Comparison of ENCODE assay signal across 17 mouse cellular contexts in genomic region chr1:135847611-135848351, GRCm38 (mm10). TPM values are rescaled to one million over a fixed set of nuclear protein-coding genes. Genes with fewer than 3 reads are reported as not detected.
DNase-seq lines count a peak whose midpoint lies in the region; ATAC-seq lines count a peak whose summit lies in the region.
"Had no signal": no experiment of that assay in that cellular context is flagged by ENCODE, and none has a peak within 500 bp of the region (broad histone marks: within the 10 kb centered on the region; RNA-seq: fewer than 3 reads in every experiment).

No protein-coding gene starts in this region.

- H3K9me3 ChIP-seq in midbrain, embryonic 10.5 days (replicated peaks), result no peaks in the 10 kb centered on the region
- H3K9me3 ChIP-seq in midbrain, embryonic 15.5 days, result no peaks in the 10 kb centered on the region
- H3K9me3 ChIP-seq in heart, embryonic 16.5 days (replicated peaks; ENCODE audit: control insufficient read depth, low read length), result no peaks in the 10 kb centered on the region
- H3K9me3 ChIP-seq in kidney, embryonic 16.5 days (ENCODE audit: low read length), result no peaks in the 10 kb centered on the region
- H3K9me3 ChIP-seq: hindbrain, embryonic 15.5 days; intestine, embryonic 15.5 days; midbrain, embryonic 13.5 days; neural tube, embryonic 15.5 days; stomach, embryonic 15.5 days had no signal

- no peak overlapping the region for H3K4me3 ChIP-seq in midbrain, embryonic 10.5 days
- no peak overlapping the region for H3K4me3 ChIP-seq in midbrain, embryonic 15.5 days
- no peak overlapping the region for H3K4me3 ChIP-seq in heart, embryonic 16.5 days (ENCODE audit: low read length)
- H3K4me3 ChIP-seq in kidney, embryonic 16.5 days (ENCODE audit: low read length), result no peak overlapping the region
- H3K4me3 ChIP-seq: hindbrain, embryonic 15.5 days; intestine, embryonic 15.5 days; midbrain, embryonic 13.5 days; neural tube, embryonic 15.5 days; stomach, embryonic 15.5 days had no signal

- H3K4me1 ChIP-seq in midbrain, embryonic 10.5 days, result peaks cover 38% of the 10 kb centered on the region
- H3K4me1 ChIP-seq in midbrain, embryonic 15.5 days, result peaks cover 8% of the 10 kb centered on the region; the same call in 1 of the 2 replicates
- peaks cover 80% of the 10 kb centered on the region for H3K4me1 ChIP-seq in heart, embryonic 16.5 days (ENCODE audit: control insufficient read depth, insufficient read depth, low read length)
- H3K4me1 ChIP-seq in kidney, embryonic 16.5 days (ENCODE audit: insufficient read depth, low read length), result no peaks in the 10 kb centered on the region

- H3K9ac ChIP-seq in midbrain, embryonic 15.5 days, result no peak overlapping the region
- H3K9ac ChIP-seq in heart, embryonic 16.5 days (ENCODE audit: low read length), result no peak overlapping the region
- no peak overlapping the region for H3K9ac ChIP-seq in kidney, embryonic 16.5 days (replicated peaks; ENCODE audit: low read length)
- H3K9ac ChIP-seq: hindbrain, embryonic 15.5 days; intestine, embryonic 15.5 days; midbrain, embryonic 13.5 days; neural tube, embryonic 15.5 days; stomach, embryonic 15.5 days had no signal

- H3K27ac ChIP-seq in midbrain, embryonic 10.5 days (replicated peaks), result peak overlapping the region; percentile 9; the same call in 1 of the 2 replicates
- no peak overlapping the region for H3K27ac ChIP-seq in midbrain, embryonic 15.5 days
- H3K27ac ChIP-seq in heart, embryonic 16.5 days (ENCODE audit: low read length), result peak overlapping the region; percentile 36
- H3K27ac ChIP-seq in kidney, embryonic 16.5 days (ENCODE audit: low read length), result no peak overlapping the region
- H3K27ac ChIP-seq: hindbrain, embryonic 15.5 days; intestine, embryonic 15.5 days; midbrain, embryonic 13.5 days; neural tube, embryonic 15.5 days; stomach, embryonic 15.5 days had no signal

- H3K27me3 ChIP-seq in midbrain, embryonic 10.5 days (ENCODE audit: low read depth, poor library complexity, severe bottlenecking), result 0 out of 2 replicates have a peak, but pooled peaks cover 3% of the 10 kb centered on the region
- no peaks in the 10 kb centered on the region for H3K27me3 ChIP-seq in midbrain, embryonic 15.5 days (replicated peaks)
- H3K27me3 ChIP-seq in heart, embryonic 16.5 days (ENCODE audit: control insufficient read depth, insufficient read depth, low read length), result no peaks in the 10 kb centered on the region
- H3K27me3 ChIP-seq in kidney, embryonic 16.5 days (ENCODE audit: insufficient read depth, low read length), result no peaks in the 10 kb centered on the region
- H3K27me3 ChIP-seq: hindbrain, embryonic 15.5 days; intestine, embryonic 15.5 days; midbrain, embryonic 13.5 days; neural tube, embryonic 15.5 days; stomach, embryonic 15.5 days had no signal

- H3K36me3 ChIP-seq in midbrain, embryonic 10.5 days, result no peaks in the 10 kb centered on the region
- H3K36me3 ChIP-seq in midbrain, embryonic 15.5 days (replicated peaks), result no peaks in the 10 kb centered on the region
- H3K36me3 ChIP-seq in heart, embryonic 16.5 days (ENCODE audit: control insufficient read depth, insufficient read depth), result peaks cover 53% of the 10 kb centered on the region
- H3K36me3 ChIP-seq in kidney, embryonic 16.5 days (ENCODE audit: insufficient read depth, low read length), result no peaks in the 10 kb centered on the region
- H3K36me3 ChIP-seq: hindbrain, embryonic 15.5 days; intestine, embryonic 15.5 days; midbrain, embryonic 13.5 days; neural tube, embryonic 15.5 days; stomach, embryonic 15.5 days had no signal

- ATAC-seq in midbrain, embryonic 15.5 days (replicated peaks), result no peak
- ATAC-seq in heart, embryonic 16.5 days (replicated peaks; ENCODE audit: extremely low read depth, insufficient read depth, low FRiP score), result 0 out of 2 replicates have a peak, but pooled peaks have one; percentile 8
- ATAC-seq in kidney, embryonic 16.5 days (ENCODE audit: low FRiP score, low TSS enrichment), result no peak
- ATAC-seq: forebrain, embryonic 16.5 days; midbrain, embryonic 13.5 days had no signal

- H3K4me2 ChIP-seq in midbrain, embryonic 15.5 days, result no peak overlapping the region
- no peak overlapping the region for H3K4me2 ChIP-seq in heart, embryonic 16.5 days (ENCODE audit: low read depth, low read length)
- no peak overlapping the region for H3K4me2 ChIP-seq in kidney, embryonic 16.5 days (replicated peaks; ENCODE audit: low read depth, low read length)
- H3K4me2 ChIP-seq: hindbrain, embryonic 15.5 days; intestine, embryonic 15.5 days; liver, embryonic 11.5 days; midbrain, embryonic 13.5 days; neural tube, embryonic 15.5 days; stomach, embryonic 15.5 days had no signal

- DNase-seq in cerebellum, postnatal 14 days, result peak; percentile 10 to 37
- no peak for DNase-seq in cerebellum, adult 18-20 months
- DNase-seq in midbrain, embryonic 10.5 days (ENCODE audit: low spot score), result no peak
- DNase-seq in skeletal muscle tissue, adult 2 months (ENCODE audit: low read depth, low spot score), result peak; percentile 24
- no peak for DNase-seq in kidney, postnatal 10 days
- DNase-seq: cerebellum, adult 2 months; right cerebral cortex, postnatal 25 days had no signal

- 88% methylated on average over 17 of the region's 17 CpGs for WGBS in midbrain, embryonic 10.5 days
- WGBS in midbrain, embryonic 15.5 days, result 90% methylated on average over 17 of the region's 17 CpGs
- 56% methylated on average over 17 of the region's 17 CpGs for WGBS in heart, embryonic 16.5 days
- 77% methylated on average over 17 of the region's 17 CpGs for WGBS in kidney, embryonic 16.5 days

RNA-seq across cellular contexts. Expression of gene Tnnt2, which starts 11.6 kb away (rescaled TPM):
- 0.70 and 0.74 TPM in 2 replicates for polyA plus RNA-seq in midbrain, embryonic 10.5 days (2016; fragmentation: Nextera tagmentation; extraction: Ambion mirVana)
- 0.71 and 13.1 TPM in 2 replicates for polyA plus RNA-seq in midbrain, embryonic 15.5 days (2015; fragmentation: Nextera tagmentation; extraction: Ambion mirVana)
- polyA plus RNA-seq in heart, embryonic 16.5 days (2015; fragmentation: Nextera tagmentation; extraction: Ambion mirVana), result 9,605 and 10,628 TPM in 2 replicates
- 9.4 and 37.2 TPM in 2 replicates for polyA plus RNA-seq in kidney, embryonic 16.5 days (2015; fragmentation: Nextera tagmentation; extraction: Ambion mirVana)

RNA-seq across cellular contexts. Expression of gene Lad1, which starts 29.4 kb away (rescaled TPM):
- 0.15 and 0.59 TPM in 2 replicates for polyA plus RNA-seq in midbrain, embryonic 10.5 days (2016; fragmentation: Nextera tagmentation; extraction: Ambion mirVana)
- polyA plus RNA-seq in midbrain, embryonic 15.5 days (2015; fragmentation: Nextera tagmentation; extraction: Ambion mirVana), result 0.69 and 1.4 TPM in 2 replicates
- polyA plus RNA-seq in heart, embryonic 16.5 days (2015; fragmentation: Nextera tagmentation; extraction: Ambion mirVana), result 5.9 TPM in 2 replicates
- polyA plus RNA-seq in kidney, embryonic 16.5 days (2015; fragmentation: Nextera tagmentation; extraction: Ambion mirVana), result 29.1 and 30.8 TPM in 2 replicates

Comparison
In these comparisons a context has a peak if more than half of its experiments do, and no peak if none do; other contexts are left out.
1. DNase-seq: peak in cerebellum, postnatal 14 days (2 of 2) and skeletal muscle tissue, adult 2 months (single experiment); none in cerebellum, adult 18-20 months (0 of 2), midbrain, embryonic 10.5 days (single experiment) and kidney, postnatal 10 days (single experiment).
2. H3K27ac ChIP-seq: peak in midbrain, embryonic 10.5 days (single experiment) and heart, embryonic 16.5 days (single experiment); none in midbrain, embryonic 15.5 days (single experiment) and kidney, embryonic 16.5 days (single experiment).
3. RNA of gene Tnnt2, which starts 11.6 kb away (polyA plus RNA-seq): 9,605 to 10,628 TPM in heart, embryonic 16.5 days; 9.4 to 37.2 TPM in kidney, embryonic 16.5 days, 0.70 to 0.74 TPM in midbrain, embryonic 10.5 days and 0.71 to 13.1 TPM in midbrain, embryonic 15.5 days; every median in the first group is over 100 times any median in the second.